Mouse (Mus musculus) E14TG2a.4 (cell line): ENCODE measurements around the gene Prkn.

ENCODE experiments used
- H3K27me3 ChIP-seq: 2 replicates; pipeline ENCODE4 v1.6.1; 2014; ENCODE audit warnings: low read length, control low read depth; ENCODE audit not compliant: insufficient read depth
- H3K36me3 ChIP-seq: 2 replicates; pipeline ENCODE4 v1.6.1; 2014; ENCODE audit warnings: low read length, control low read depth; ENCODE audit not compliant: insufficient read depth
- H3K4me1 ChIP-seq: replicated peaks from 2 replicates; pipeline ENCODE4 v1.6.1; 2014; ENCODE audit warnings: low read depth, low read length, control low read depth
- H3K4me3 ChIP-seq: replicated peaks from 2 replicates; pipeline ENCODE4 v1.5.1; 2014; ENCODE audit warnings: mild to moderate bottlenecking, low read length
- H3K9me3 ChIP-seq: 2 replicates; pipeline ENCODE4 v1.6.1; 2014; ENCODE audit warnings: low read length, control low read depth
- CTCF ChIP-seq: conservative IDR thresholded peaks from 2 replicates; pipeline ENCODE4 v1.5.1; 2014; ENCODE audit warnings: low read length
- NANOG ChIP-seq: IDR thresholded peaks from 2 replicates; pipeline ENCODE4 v1.6.1; 2014; ENCODE audit warnings: borderline replicate concordance, low read length, mixed read lengths
- POU5F1 ChIP-seq: IDR thresholded peaks from 2 replicates; pipeline ENCODE4 v1.6.1; 2014; ENCODE audit warnings: low read length, borderline replicate concordance

The Prkn gene

DNA sequence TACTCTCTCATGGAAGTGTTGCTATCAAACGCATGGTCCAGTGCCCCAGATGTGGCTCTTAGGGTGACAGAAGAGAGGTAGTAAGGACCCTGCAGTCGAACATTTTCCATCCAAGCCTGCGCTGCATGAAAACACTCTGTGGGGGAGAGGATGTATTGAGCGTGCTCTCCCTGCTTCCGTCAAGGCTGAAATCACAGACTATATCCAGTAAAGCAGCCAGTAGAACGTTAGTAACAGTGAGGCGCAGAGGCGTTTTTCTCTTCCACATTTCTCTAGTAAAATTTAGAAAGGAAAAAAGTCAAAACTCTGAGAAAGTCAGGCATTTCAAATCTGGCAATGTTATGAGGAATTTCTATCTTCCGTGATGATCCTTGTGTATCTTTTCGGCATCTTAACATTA is 897.7 kb downstream of the Prkn start:
- no peaks in the 10 kb centered on the region for H3K36me3 ChIP-seq
- TF ChIP-seq NANOG (no peak), CTCF (no peak), POU5F1 (no peak)
- no peaks in the 10 kb centered on the region for H3K9me3 ChIP-seq
- H3K4me1 ChIP-seq, result no peaks in the 10 kb centered on the region
- no peak overlapping the region for H3K4me3 ChIP-seq
- no peaks in the 10 kb centered on the region for H3K27me3 ChIP-seq

DNA sequence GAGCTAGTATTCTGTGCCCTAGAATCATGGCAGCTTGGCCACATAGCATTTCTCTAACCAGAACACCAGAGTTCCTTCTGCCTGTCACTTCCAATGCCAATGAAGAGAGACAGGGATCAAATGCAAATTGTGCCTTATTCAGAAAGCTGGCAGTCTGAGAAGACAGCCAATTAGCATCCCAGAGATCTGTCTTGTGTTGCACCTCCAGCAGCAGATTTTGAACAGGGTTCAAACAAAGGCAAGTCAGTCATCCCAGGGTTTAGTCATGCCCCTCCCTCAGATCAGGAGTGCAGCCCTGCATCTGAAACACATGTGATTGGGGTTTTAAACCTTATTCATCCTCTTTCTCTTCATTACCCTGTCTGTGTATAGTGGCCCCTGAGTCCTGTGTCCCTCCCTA is 900.5 kb downstream of the Prkn start:
- no peak for TF ChIP-seq CTCF
- no peak for TF ChIP-seq POU5F1
- no peak for TF ChIP-seq NANOG
- Histone ChIP-seq H3K9me3 (no peaks in the 10 kb centered on the region), H3K27me3 (no peaks in the 10 kb centered on the region), H3K4me3 (no peak overlapping the region), H3K4me1 (no peaks in the 10 kb centered on the region), H3K36me3 (no peaks in the 10 kb centered on the region)

DNA sequence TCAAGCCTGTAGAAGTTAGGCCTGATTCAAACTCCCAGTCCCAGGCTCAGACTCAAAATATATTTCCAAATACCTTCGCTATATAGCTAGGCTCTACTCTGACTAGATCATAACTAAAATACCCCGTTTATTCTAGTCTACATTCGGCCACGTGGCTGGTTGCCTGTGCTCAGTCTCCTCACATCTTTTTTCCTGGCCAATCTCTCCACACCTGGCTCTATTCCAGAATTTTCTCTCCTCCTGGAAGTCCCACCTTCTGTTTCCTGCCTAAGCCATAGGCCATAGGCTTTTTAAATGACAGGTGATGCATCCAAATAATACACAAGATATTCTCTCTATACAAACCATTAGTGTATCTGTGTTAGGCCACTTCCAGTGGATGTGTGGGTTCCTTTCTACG is 901.0 kb downstream of the Prkn start:
- Histone ChIP-seq H3K27me3 (no peaks in the 10 kb centered on the region), H3K4me1 (no peaks in the 10 kb centered on the region), H3K36me3 (no peaks in the 10 kb centered on the region), H3K4me3 (no peak overlapping the region), H3K9me3 (no peaks in the 10 kb centered on the region)
- no peak for TF ChIP-seq CTCF
- no peak for TF ChIP-seq NANOG
- TF ChIP-seq POU5F1, result no peak

- Histone ChIP-seq H3K9me3 (no peaks in the 10 kb centered on the region), H3K27me3 (no peaks in the 10 kb centered on the region), H3K36me3 (no peaks in the 10 kb centered on the region), H3K4me3 (no peak overlapping the region), H3K4me1 (no peaks in the 10 kb centered on the region; the same call in 1 of the 2 replicates)
- TF ChIP-seq POU5F1 (no peak), CTCF (no peak), NANOG (no peak)
These were observed 911.1 kb downstream of the Prkn start for GRCm38 (mm10) chr17:11751251-11751650.

- H3K9me3 ChIP-seq, result no peaks in the 10 kb centered on the region
- TF ChIP-seq CTCF (no peak), NANOG (no peak)
- H3K4me1 ChIP-seq, result no peaks in the 10 kb centered on the region; the same call in 1 of the 2 replicates
- H3K36me3 ChIP-seq, result no peaks in the 10 kb centered on the region
- no peak overlapping the region for H3K4me3 ChIP-seq
- no peaks in the 10 kb centered on the region for H3K27me3 ChIP-seq
These were observed 912.5 kb downstream of the Prkn start for GRCm38 (mm10) chr17:11752686-11753085.

GRCm38 (mm10) chr17:11765117-11765516 is 924.9 kb downstream of the Prkn start:
- H3K27me3 ChIP-seq, result no peaks in the 10 kb centered on the region
- H3K9me3 ChIP-seq, result peaks cover 4% of the 10 kb centered on the region; the same call in 1 of the 2 replicates
- H3K36me3 ChIP-seq, result no peaks in the 10 kb centered on the region
- H3K4me3 ChIP-seq, result no peak overlapping the region
- H3K4me1 ChIP-seq, result no peaks in the 10 kb centered on the region
- TF ChIP-seq NANOG (no peak), CTCF (no peak), POU5F1 (no peak)

- Histone ChIP-seq H3K9me3 (peaks cover 4% of the 10 kb centered on the region; the same call in 1 of the 2 replicates), H3K4me3 (no peak overlapping the region), H3K27me3 (no peaks in the 10 kb centered on the region), H3K4me1 (no peaks in the 10 kb centered on the region), H3K36me3 (no peaks in the 10 kb centered on the region)
- TF ChIP-seq CTCF (no peak), NANOG (no peak), POU5F1 (no peak)
These were observed 925.4 kb downstream of the Prkn start for GRCm38 (mm10) chr17:11765581-11765980.

DNA sequence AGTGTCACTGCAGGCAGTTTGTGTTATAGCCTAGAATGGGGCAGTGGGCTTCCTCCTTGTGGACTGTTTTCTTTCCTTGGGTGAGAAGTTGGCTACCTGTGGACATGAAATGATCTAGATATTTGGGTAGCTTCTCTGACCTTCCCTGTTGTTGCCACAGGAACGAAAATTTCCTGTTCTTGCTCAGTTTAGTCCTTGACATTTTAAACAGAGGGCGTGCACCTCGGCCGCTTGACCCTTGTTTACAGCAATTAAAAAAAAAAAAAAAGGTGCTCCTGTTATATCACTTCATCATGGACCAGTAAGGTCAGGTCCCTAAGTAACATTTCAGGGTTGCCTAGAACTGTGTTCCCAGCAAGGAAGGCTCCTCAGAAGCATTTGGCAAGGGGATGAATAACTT is 927.1 kb downstream of the Prkn start:
- no peaks in the 10 kb centered on the region for H3K9me3 ChIP-seq
- H3K4me3 ChIP-seq, result no peak overlapping the region
- no peaks in the 10 kb centered on the region for H3K4me1 ChIP-seq
- TF ChIP-seq CTCF, result no peak
- TF ChIP-seq POU5F1, result no peak
- no peak for TF ChIP-seq NANOG
- no peaks in the 10 kb centered on the region for H3K36me3 ChIP-seq
- H3K27me3 ChIP-seq, result no peaks in the 10 kb centered on the region

DNA sequence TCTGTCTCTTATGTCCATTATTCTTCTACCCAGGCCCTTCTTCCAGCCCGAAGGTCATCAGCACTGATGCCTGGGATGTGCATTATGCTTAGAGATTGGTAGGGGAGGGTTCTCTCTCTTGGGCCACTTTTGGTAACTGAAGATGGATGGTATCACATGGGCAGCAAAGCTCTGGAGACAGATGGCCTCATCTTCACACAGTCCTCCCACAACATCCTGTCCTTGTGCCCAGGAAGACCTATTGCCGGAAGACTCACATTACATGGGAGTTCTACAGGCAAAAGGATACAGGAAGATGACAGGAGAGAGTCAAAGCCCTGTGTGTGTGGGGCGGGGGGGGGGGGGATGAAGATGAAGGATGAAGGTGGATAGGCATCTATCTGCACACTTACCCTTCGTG is 928.2 kb downstream of the Prkn start:
- Histone ChIP-seq H3K27me3 (no peaks in the 10 kb centered on the region), H3K4me3 (no peak overlapping the region), H3K4me1 (no peaks in the 10 kb centered on the region), H3K9me3 (no peaks in the 10 kb centered on the region), H3K36me3 (no peaks in the 10 kb centered on the region)
- TF ChIP-seq NANOG (no peak), CTCF (no peak), POU5F1 (no peak)
